Mouse (Mus musculus): Measurements from ENCODE around the gene Psg16. TPM values are rescaled to one million over a fixed set of nuclear protein-coding genes. Genes with fewer than 3 reads are reported as not detected.

Psg16 gene
- total and polyA plus RNA-seq, 2 experiments from 2014 or later = 5.1 to 5.7 TPM

GRCm38 (mm10) chr7:17135307-17135706, 61.5 kb downstream of the Psg16 start:
- DNase-seq (no peak), ATAC-seq (no peak)
- H3K9ac ChIP-seq = no peak overlapping the region
- H3K9me3 ChIP-seq (ENCODE audit: low read length) = no peaks in the 10 kb centered on the region
- H3K4me1 ChIP-seq (ENCODE audit: insufficient read depth) = no peaks in the 10 kb centered on the region
- WGBS = 90% methylated on average over 1 of the region's 1 CpGs
- H3K4me3 ChIP-seq (ENCODE audit: low read depth, low read length) = no peak overlapping the region
- no peak for TF ChIP-seq CTCF (IDR thresholded peaks at IDR 0.05; ENCODE audit: low read depth)
- H3K4me2 ChIP-seq (ENCODE audit: low read depth) = no peak overlapping the region
- no peaks in the 10 kb centered on the region for H3K27me3 ChIP-seq (ENCODE audit: insufficient read depth, low read length)
- H3K36me3 ChIP-seq (ENCODE audit: insufficient read depth) = no peaks in the 10 kb centered on the region
- no peak overlapping the region for H3K27ac ChIP-seq (ENCODE audit: low read depth, low read length)

- no peaks in the 10 kb centered on the region for H3K27me3 ChIP-seq (ENCODE audit: insufficient read depth, low read length)
- H3K4me1 ChIP-seq (ENCODE audit: insufficient read depth) = no peaks in the 10 kb centered on the region
- no peaks in the 10 kb centered on the region for H3K36me3 ChIP-seq (ENCODE audit: insufficient read depth)
- no peaks in the 10 kb centered on the region; the same call in 1 of the 2 replicates for H3K9me3 ChIP-seq (ENCODE audit: low read length)
- DNase-seq (no peak), ATAC-seq (no peak)
- H3K4me3 ChIP-seq (ENCODE audit: low read depth, low read length) = no peak within 1 kb of the TSS
- H3K4me2 ChIP-seq (ENCODE audit: low read depth) = no peak within 1 kb of the TSS
- no peak within 1 kb of the TSS for H3K27ac ChIP-seq (ENCODE audit: low read depth, low read length)
- no peak within 1 kb of the TSS for H3K9ac ChIP-seq
- no peak for TF ChIP-seq CTCF (IDR thresholded peaks at IDR 0.05; ENCODE audit: low read depth)
- WGBS = 90% methylated on average over 2 of the region's 2 CpGs
Observed at GRCm38 (mm10) chr7:17149931-17150330, 76.1 kb downstream of the Psg16 start, which contains the start of gene Ceacam3. TSS of gene Ceacam3 (plus strand) at chr7:17150282.

- no peaks in the 10 kb centered on the region for H3K36me3 ChIP-seq (ENCODE audit: insufficient read depth)
- H3K27ac ChIP-seq (ENCODE audit: low read depth, low read length) = no peak overlapping the region
- H3K4me1 ChIP-seq (ENCODE audit: insufficient read depth) = no peaks in the 10 kb centered on the region
- no peaks in the 10 kb centered on the region for H3K27me3 ChIP-seq (ENCODE audit: insufficient read depth, low read length)
- no peaks in the 10 kb centered on the region for H3K9me3 ChIP-seq (ENCODE audit: low read length)
- no peak overlapping the region for H3K4me2 ChIP-seq (ENCODE audit: low read depth)
- no peak overlapping the region for H3K4me3 ChIP-seq (ENCODE audit: low read depth, low read length)
- no peak for DNase-seq
- TF ChIP-seq CTCF (IDR thresholded peaks at IDR 0.05; ENCODE audit: low read depth) = 0 out of 2 replicates have a peak, but pooled peaks have one; percentile 26
- WGBS = 43% methylated on average over 2 of the region's 2 CpGs
- H3K9ac ChIP-seq = no peak overlapping the region
- no peak for ATAC-seq
Observed at GRCm38 (mm10) chr7:17155634-17156033, 81.8 kb downstream of the Psg16 start.

DNA sequence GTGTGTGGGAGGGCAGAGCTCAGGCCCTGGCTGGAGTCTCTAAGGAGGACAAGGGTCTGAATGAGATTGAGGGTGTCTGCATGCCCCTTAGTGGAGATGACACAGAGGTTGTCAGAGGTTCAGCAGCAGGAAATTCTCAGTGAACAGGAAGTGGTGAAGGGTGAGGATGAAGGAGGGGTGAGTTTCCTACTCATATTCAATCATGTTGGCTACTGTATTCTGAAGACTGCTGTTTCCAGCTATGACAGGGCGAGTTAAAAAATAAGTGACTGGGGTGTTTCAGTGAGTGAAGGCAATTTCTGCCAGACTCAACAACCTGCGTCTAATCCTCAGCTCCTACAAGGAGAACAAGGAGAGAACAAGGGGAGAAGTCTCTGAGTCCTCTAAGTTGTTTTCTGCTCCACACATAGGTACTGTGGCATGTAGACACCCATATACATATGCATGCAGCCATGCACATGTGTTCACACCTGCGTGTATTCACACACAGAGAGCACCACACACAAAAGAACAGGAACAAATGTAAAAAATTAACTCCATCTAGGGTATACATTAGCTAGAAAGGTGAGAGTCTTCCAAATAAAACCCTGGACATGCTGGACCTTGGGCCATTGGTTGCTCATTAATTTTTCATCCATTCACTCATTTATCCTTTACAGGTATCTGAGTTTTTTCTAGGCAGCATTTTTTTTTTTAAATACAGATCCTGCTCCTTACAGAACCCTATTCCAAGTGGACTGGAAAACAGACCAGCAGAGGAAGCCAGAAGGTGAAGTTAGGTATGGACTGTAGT, 83.2 kb downstream of the Psg16 start:
- Histone ChIP-seq H3K9me3 (ENCODE audit: low read length) (no peaks in the 10 kb centered on the region), H3K4me2 (ENCODE audit: low read depth) (no peak overlapping the region), H3K4me3 (ENCODE audit: low read depth, low read length) (no peak overlapping the region), H3K36me3 (ENCODE audit: insufficient read depth) (no peaks in the 10 kb centered on the region), H3K27me3 (ENCODE audit: insufficient read depth, low read length) (no peaks in the 10 kb centered on the region), H3K4me1 (ENCODE audit: insufficient read depth) (no peaks in the 10 kb centered on the region), H3K27ac (ENCODE audit: low read depth, low read length) (no peak overlapping the region), H3K9ac (no peak overlapping the region)
- ATAC-seq = no peak
- whole genome bisulfite sequencing = 72% methylated on average over 3 of the region's 3 CpGs
- TF ChIP-seq CTCF (IDR thresholded peaks at IDR 0.05; ENCODE audit: low read depth) = no peak
- DNase-seq = no peak

- DNase-seq (no peak), ATAC-seq (no peak)
- Histone ChIP-seq H3K4me3 (ENCODE audit: low read depth, low read length) (no peak overlapping the region), H3K27ac (ENCODE audit: low read depth, low read length) (no peak overlapping the region), H3K4me1 (ENCODE audit: insufficient read depth) (no peaks in the 10 kb centered on the region), H3K9ac (no peak overlapping the region), H3K4me2 (ENCODE audit: low read depth) (no peak overlapping the region), H3K36me3 (ENCODE audit: insufficient read depth) (no peaks in the 10 kb centered on the region), H3K9me3 (ENCODE audit: low read length) (no peaks in the 10 kb centered on the region), H3K27me3 (ENCODE audit: insufficient read depth, low read length) (no peaks in the 10 kb centered on the region)
- TF ChIP-seq CTCF (IDR thresholded peaks at IDR 0.05; ENCODE audit: low read depth) = no peak
- WGBS = 79% methylated on average over 7 of the region's 7 CpGs
Observed at GRCm38 (mm10) chr7:17159011-17159410, 85.2 kb downstream of the Psg16 start.

DNA sequence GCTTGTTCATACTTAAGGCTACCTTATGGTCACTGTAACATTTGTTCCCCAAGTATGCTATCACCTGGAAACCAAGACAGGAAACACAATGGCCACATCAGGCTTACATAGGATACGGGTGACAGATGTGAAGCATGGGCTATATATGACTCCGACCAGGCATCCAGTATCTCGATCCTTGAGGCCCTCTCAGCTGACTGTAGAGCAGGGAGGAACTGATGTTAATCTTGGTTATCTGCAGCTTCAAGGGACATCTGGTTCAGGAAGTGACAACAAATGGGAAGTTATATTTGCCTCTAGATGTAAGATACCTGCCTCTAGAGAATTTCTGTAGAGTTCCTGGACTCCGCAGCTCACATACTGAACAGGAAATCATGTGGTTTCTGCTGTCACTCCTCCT, 98.0 kb downstream of the Psg16 start:
- Histone ChIP-seq H3K27me3 (ENCODE audit: insufficient read depth, low read length) (no peaks in the 10 kb centered on the region), H3K4me3 (ENCODE audit: low read depth, low read length) (no peak overlapping the region), H3K36me3 (ENCODE audit: insufficient read depth) (no peaks in the 10 kb centered on the region), H3K4me1 (ENCODE audit: insufficient read depth) (no peaks in the 10 kb centered on the region), H3K9ac (no peak overlapping the region), H3K27ac (ENCODE audit: low read depth, low read length) (no peak overlapping the region), H3K9me3 (ENCODE audit: low read length) (no peaks in the 10 kb centered on the region), H3K4me2 (ENCODE audit: low read depth) (no peak overlapping the region)
- TF ChIP-seq CTCF (IDR thresholded peaks at IDR 0.05; ENCODE audit: low read depth) = no peak
- DNase-seq = no peak
- ATAC-seq = no peak
- 93% methylated on average over 4 of the region's 4 CpGs for WGBS

Other genes starting within 250 kb of the Psg16 start
- 2.9 and 3.9 TPM in 2 replicates for gene Prkd2, start 231.1 kb upstream of the Psg16 start, total RNA-seq (2014; rRNA removed)
- gene Prkd2, start 231.1 kb upstream of the Psg16 start, polyA plus RNA-seq (2015; fragmentation: Nextera tagmentation; extraction: Ambion mirVana) = 2.7 and 4.0 TPM in 2 replicates
- 69.0 and 70.3 TPM in 2 replicates for gene Dact3, start 198.7 kb upstream of the Psg16 start, total RNA-seq (2014; rRNA removed)
- 7.8 and 8.6 TPM in 2 replicates for gene Dact3, start 198.7 kb upstream of the Psg16 start, polyA plus RNA-seq (2015; fragmentation: Nextera tagmentation; extraction: Ambion mirVana)
- not detected in 2 replicates for gene Gng8, start 182.3 kb upstream of the Psg16 start, total RNA-seq (2014; rRNA removed)
- 9.3 and 16.4 TPM in 2 replicates for gene Gng8, start 182.3 kb upstream of the Psg16 start, polyA plus RNA-seq (2015; fragmentation: Nextera tagmentation; extraction: Ambion mirVana)
- gene Ptgir, start 167.6 kb upstream of the Psg16 start, total RNA-seq (2014; rRNA removed) = 0.15 TPM in 1 of 2 replicates, not detected in the other
- gene Ptgir, start 167.6 kb upstream of the Psg16 start, polyA plus RNA-seq (2015; fragmentation: Nextera tagmentation; extraction: Ambion mirVana) = 0.08 and 0.09 TPM in 2 replicates
- gene Calm3, start 149.9 kb upstream of the Psg16 start, total RNA-seq (2014; rRNA removed) = 1,323 and 1,444 TPM in 2 replicates
- gene Calm3, start 149.9 kb upstream of the Psg16 start, polyA plus RNA-seq (2015; fragmentation: Nextera tagmentation; extraction: Ambion mirVana) = 403 and 424 TPM in 2 replicates
- gene Pnmal2, start 129.4 kb upstream of the Psg16 start, total RNA-seq (2014; rRNA removed) = 98.9 and 133 TPM in 2 replicates
- gene Pnmal2, start 129.4 kb upstream of the Psg16 start, polyA plus RNA-seq (2015; fragmentation: Nextera tagmentation; extraction: Ambion mirVana) = 87.5 and 134 TPM in 2 replicates
- gene Pnmal1, start 114.4 kb upstream of the Psg16 start, total RNA-seq (2014; rRNA removed) = 53.4 and 64.8 TPM in 2 replicates
- gene Pnmal1, start 114.4 kb upstream of the Psg16 start, polyA plus RNA-seq (2015; fragmentation: Nextera tagmentation; extraction: Ambion mirVana) = 51.1 and 61.5 TPM in 2 replicates
- gene Gm42372, start 91.0 kb upstream of the Psg16 start, total RNA-seq (2014; rRNA removed) = 34.9 and 40.0 TPM in 2 replicates
- gene Gm42372, start 91.0 kb upstream of the Psg16 start, polyA plus RNA-seq (2015; fragmentation: Nextera tagmentation; extraction: Ambion mirVana) = 4.0 and 5.9 TPM in 2 replicates
- gene Ccdc8, start 81.3 kb upstream of the Psg16 start, total RNA-seq (2014; rRNA removed) = 4.0 and 5.2 TPM in 2 replicates
- gene Ccdc8, start 81.3 kb upstream of the Psg16 start, polyA plus RNA-seq (2015; fragmentation: Nextera tagmentation; extraction: Ambion mirVana) = 1.5 and 2.0 TPM in 2 replicates
- 56.6 and 65.7 TPM in 2 replicates for gene Ppp5c, start 46.1 kb upstream of the Psg16 start, total RNA-seq (2014; rRNA removed)
- 129 and 137 TPM in 2 replicates for gene Ppp5c, start 46.1 kb upstream of the Psg16 start, polyA plus RNA-seq (2015; fragmentation: Nextera tagmentation; extraction: Ambion mirVana)
- 7.2 and 12.2 TPM in 2 replicates for gene Hif3a, start 11.6 kb upstream of the Psg16 start, total RNA-seq (2014; rRNA removed)
- 1.1 and 2.0 TPM in 2 replicates for gene Hif3a, start 11.6 kb upstream of the Psg16 start, polyA plus RNA-seq (2015; fragmentation: Nextera tagmentation; extraction: Ambion mirVana)
- gene Ceacam3, start 76.2 kb downstream of the Psg16 start, total RNA-seq (2014; rRNA removed) = 0.15 and 0.24 TPM in 2 replicates
- not detected in 2 replicates for gene Ceacam3, start 76.2 kb downstream of the Psg16 start, polyA plus RNA-seq (2015; fragmentation: Nextera tagmentation; extraction: Ambion mirVana)
- 0.14 TPM in 1 of 2 replicates, not detected in the other for gene Psg29, start 129.4 kb downstream of the Psg16 start, total RNA-seq (2014; rRNA removed)
- not detected in 2 replicates for gene Psg29, start 129.4 kb downstream of the Psg16 start, polyA plus RNA-seq (2015; fragmentation: Nextera tagmentation; extraction: Ambion mirVana)

All from forebrain, postnatal 0 days (tissue).